Mouse (Mus musculus) ES-E14 (cell line): ENCODE measurements around the gene Nav3. TPM values are rescaled to one million over a fixed set of nuclear protein-coding genes. Genes with fewer than 3 reads are reported as not detected.

Source experiments
- DNase-seq: peaks from one replicate; pipeline ENCODE4 v3.0.0-alpha.2; 2013; ENCODE audit warnings: low read depth, low spot score
- H3K27ac ChIP-seq: 2 replicates; pipeline ENCODE4 v1.5.1; 2012; ENCODE audit warnings: low read depth, mild to moderate bottlenecking, low read length, moderate library complexity, mixed read lengths; ENCODE audit not compliant: poor library complexity, insufficient read depth, severe bottlenecking
- H3K36me3 ChIP-seq: 2 replicates; pipeline ENCODE4 v1.6.1; 2012; ENCODE audit warnings: mild to moderate bottlenecking, low read length, moderate library complexity, mixed read lengths; ENCODE audit not compliant: control insufficient read depth, poor library complexity, insufficient read depth, severe bottlenecking
- H3K4me1 ChIP-seq, 2 experiments: fragments of 150-350 bp in 1 of 2; sonication (generic) in 1 of 2; 2 replicates each; pipeline ENCODE4 v1.6.1; 2012; ENCODE audit warnings: low read length in 2 of 2, mild to moderate bottlenecking in 1 of 2, mixed read lengths in 1 of 2; ENCODE audit not compliant: control insufficient read depth in 2 of 2, insufficient read depth in 2 of 2, poor library complexity in 1 of 2
- H3K4me3 ChIP-seq, 2 experiments: fragments of 150-350 bp in 1 of 2; sonication (generic) in 1 of 2; 2 replicates each; pipeline ENCODE4 v1.5.1; 2012; ENCODE audit warnings: low read length in 2 of 2, low read depth in 1 of 2, mild to moderate bottlenecking in 1 of 2, mixed read lengths in 1 of 2; ENCODE audit not compliant: insufficient read depth in 1 of 2, poor library complexity in 1 of 2, severe bottlenecking in 1 of 2
- H3K9ac ChIP-seq: 2 replicates; pipeline ENCODE4 v1.6.1; 2012; ENCODE audit warnings: low read depth, mild to moderate bottlenecking, low read length, mixed read lengths; ENCODE audit not compliant: poor library complexity, insufficient read depth, severe bottlenecking
- H3K9me3 ChIP-seq: fragments of 150-350 bp; sonication (generic); 2 replicates; pipeline ENCODE4 v1.6.1; 2012; ENCODE audit warnings: low read depth, mild to moderate bottlenecking, low read length; ENCODE audit not compliant: control insufficient read depth, insufficient read depth
- CHD2 ChIP-seq: IDR thresholded peaks from 2 replicates; pipeline ENCODE4 v1.6.1; 2014; ENCODE audit warnings: mild to moderate bottlenecking, low read depth, low read length, inconsistent platforms
- HCFC1 ChIP-seq: IDR thresholded peaks from 2 replicates; pipeline ENCODE4 v1.6.1; 2012; ENCODE audit warnings: low read length, inconsistent platforms, borderline replicate concordance; ENCODE audit not compliant: insufficient read depth
- MAFK ChIP-seq: IDR thresholded peaks from 2 replicates; pipeline ENCODE4 v1.6.1; 2014; ENCODE audit warnings: mild to moderate bottlenecking, low read depth, low read length, inconsistent platforms; ENCODE audit not compliant: insufficient read depth
- ZC3H11A ChIP-seq: IDR thresholded peaks from 2 replicates; pipeline ENCODE4 v1.6.1; 2012; ENCODE audit warnings: low read depth, mild to moderate bottlenecking, inconsistent platforms, low read length, borderline replicate concordance
- ZNF384 ChIP-seq: IDR thresholded peaks from 2 replicates; pipeline ENCODE4 v1.6.1; 2012; ENCODE audit warnings: low read depth, low read length, inconsistent platforms
- in situ Hi-C, 2 experiments: fragments of 600-800 bp; cut with MboI; formaldehyde crosslinking; loops; one replicate each; pipeline ENCODE4 v1.15.1; 2025; ENCODE audit warnings: low sequenced_read_pairs in 2 of 2, inconsistent platforms in 1 of 2; ENCODE audit not compliant: unreplicated experiment in 2 of 2
- total RNA-seq: library from RNA; depleted of rRNA; stranded (reverse); fragments of 300-350 nt; gene quantifications from 2 replicates; pipeline ENCODE4 v1.2.3, GENCODE M21; 2012

The Nav3 gene
- total RNA-seq, 1 experiment = 1.4 TPM

DNA sequence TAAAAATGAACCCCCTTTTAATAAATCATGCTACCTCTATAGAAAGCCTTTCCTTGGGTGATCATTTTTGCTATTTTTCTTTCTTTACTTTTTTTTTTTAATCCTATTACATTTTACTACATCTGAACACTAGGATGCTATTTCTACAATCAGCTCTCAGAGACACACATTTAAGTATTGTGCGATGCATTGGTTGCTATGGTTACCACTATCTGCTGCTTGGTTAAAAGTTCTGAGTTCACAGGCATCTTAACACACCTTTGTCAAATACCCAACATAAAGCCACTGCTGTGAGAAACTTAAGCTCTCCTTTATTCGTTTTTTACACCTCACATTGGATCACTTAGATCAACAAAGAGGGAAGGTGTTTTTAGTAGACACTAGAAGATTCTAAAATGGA lies 338.7 kb downstream of the Nav3 start:
- TF ChIP-seq ZC3H11A (no peak), CHD2 (no peak)
- no peak overlapping the region for H3K27ac ChIP-seq
- H3K4me1 ChIP-seq = no peaks in the 10 kb centered on the region
- no peak overlapping the region for H3K9ac ChIP-seq
- DNase-seq = no peak
- H3K9me3 ChIP-seq = no peaks in the 10 kb centered on the region
- no peak overlapping the region for H3K4me3 ChIP-seq
- in situ Hi-C loops = no loop called here
- H3K36me3 ChIP-seq = no peaks in the 10 kb centered on the region

DNA sequence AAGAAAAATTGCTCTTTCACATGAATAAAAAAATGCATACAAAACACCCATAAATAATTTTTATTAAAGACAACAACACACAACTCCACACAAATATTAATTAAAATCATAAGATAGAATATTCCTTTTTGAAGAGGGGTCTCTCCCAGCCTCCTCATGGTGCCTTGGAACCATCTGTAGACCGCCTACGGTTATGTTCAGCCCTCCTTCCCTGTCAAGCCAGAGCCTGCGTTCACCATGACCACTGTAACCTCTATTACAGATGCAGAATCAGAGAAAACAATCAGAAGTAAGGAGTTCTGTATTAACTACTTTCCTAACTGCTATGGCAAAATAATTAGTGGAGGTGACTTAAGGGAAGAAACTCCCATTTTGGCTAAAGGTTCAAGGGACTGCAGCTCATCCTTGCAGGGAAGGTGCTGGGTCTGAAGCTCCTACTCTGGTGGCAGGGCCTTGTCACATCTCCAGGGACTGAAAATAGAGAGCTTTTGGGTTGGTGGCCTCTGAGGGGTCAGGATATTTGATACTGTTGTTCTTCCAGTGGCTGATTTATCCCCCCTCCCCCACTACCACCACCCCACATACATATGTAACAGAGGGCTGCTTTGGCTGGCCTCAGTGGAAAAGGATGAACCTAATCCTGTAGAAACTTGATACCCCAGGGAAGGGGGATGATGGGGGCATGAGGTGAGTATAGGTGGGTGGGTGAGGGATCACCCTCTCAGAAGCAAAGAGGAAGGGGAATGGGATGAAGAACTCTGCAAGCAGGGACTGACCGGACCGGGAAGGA lies 343.1 kb downstream of the Nav3 start:
- in situ Hi-C loops = no loop called here
- TF ChIP-seq ZC3H11A (no peak), HCFC1 (no peak), MAFK (no peak), ZNF384 (no peak)
- DNase-seq = no peak

DNA sequence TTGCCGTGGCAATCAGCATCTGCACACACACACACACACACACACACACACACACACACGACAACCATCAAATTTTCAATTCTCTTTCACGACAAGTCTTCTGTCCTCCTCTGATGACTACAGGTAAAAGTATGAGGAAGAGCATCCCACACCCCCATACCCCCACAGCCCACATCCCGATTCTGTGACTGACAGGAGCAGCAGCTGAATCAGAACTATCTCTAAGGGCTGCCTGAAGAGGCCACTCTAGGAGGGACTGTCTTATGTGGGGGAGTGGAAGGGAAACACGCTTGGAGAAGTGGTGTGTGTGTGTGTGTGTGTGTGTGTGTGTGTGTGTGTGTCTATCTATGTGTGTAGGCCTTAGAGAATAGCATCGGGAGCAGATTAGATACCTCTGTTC lies 352.7 kb downstream of the Nav3 start:
- H3K4me3 ChIP-seq = no peak overlapping the region
- in situ Hi-C loops = no loop called here
- H3K9ac ChIP-seq = no peak overlapping the region
- H3K9me3 ChIP-seq = no peaks in the 10 kb centered on the region
- H3K4me1 ChIP-seq = no peaks in the 10 kb centered on the region
- no peaks in the 10 kb centered on the region for H3K36me3 ChIP-seq
- TF ChIP-seq CHD2 (no peak), ZNF384 (no peak), ZC3H11A (no peak), HCFC1 (no peak), MAFK (no peak)
- H3K27ac ChIP-seq = no peak overlapping the region
- no peak for DNase-seq

More for the DNA sequence above, 343.1 kb downstream of the Nav3 start:
- H3K4me3 ChIP-seq = no peak overlapping the region
- no peak overlapping the region for H3K27ac ChIP-seq
- H3K4me1 ChIP-seq = no peaks in the 10 kb centered on the region
- H3K9me3 ChIP-seq = no peaks in the 10 kb centered on the region
- no peak overlapping the region for H3K9ac ChIP-seq
- H3K36me3 ChIP-seq = no peaks in the 10 kb centered on the region

DNA sequence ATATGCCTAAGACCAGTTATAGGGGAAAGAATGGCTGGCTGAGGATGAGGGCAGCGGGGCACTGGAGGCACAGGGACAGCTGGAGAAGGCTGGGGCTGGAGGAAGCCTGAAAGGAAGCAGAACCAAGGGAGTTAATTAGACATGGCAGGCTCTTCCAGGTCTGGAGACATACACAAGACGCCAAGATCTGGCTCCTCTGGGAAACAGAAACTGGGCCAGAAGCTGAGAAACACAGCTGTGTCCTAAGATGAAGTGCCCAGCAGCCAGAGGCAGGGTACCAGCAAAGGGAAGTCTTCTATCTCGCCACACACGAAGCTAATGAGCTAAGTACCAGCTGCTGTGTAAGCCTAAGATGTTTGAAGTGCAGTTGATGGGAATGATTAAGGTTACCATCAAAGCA lies 353.8 kb downstream of the Nav3 start:
- no peaks in the 10 kb centered on the region for H3K9me3 ChIP-seq
- no peak overlapping the region for H3K27ac ChIP-seq
- in situ Hi-C loops = no loop called here
- no peak overlapping the region for H3K9ac ChIP-seq
- H3K36me3 ChIP-seq = no peaks in the 10 kb centered on the region
- H3K4me3 ChIP-seq = no peak overlapping the region
- no peaks in the 10 kb centered on the region for H3K4me1 ChIP-seq
- no peak for DNase-seq
- TF ChIP-seq ZNF384 (no peak), ZC3H11A (no peak)

DNA sequence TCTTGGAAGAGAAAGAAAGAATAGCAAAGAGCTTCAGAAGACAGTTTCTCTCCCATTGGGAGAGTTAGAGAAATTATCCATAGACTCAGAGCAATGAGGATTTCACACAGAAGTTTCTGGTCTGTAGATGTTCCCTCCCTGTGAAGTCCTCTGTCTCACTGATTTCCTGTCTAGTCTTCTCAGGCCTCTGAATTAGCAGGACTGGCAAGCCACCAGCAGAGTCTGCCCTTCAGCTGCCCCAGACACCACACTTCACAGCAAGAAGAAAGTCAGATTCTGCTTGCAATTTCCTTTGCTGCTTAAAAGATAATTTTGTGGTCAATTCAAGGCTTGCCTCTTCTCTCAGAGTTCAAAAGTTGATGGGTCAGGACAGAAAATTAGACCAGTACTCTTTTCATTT lies 361.6 kb downstream of the Nav3 start:
- DNase-seq = no peak
- no peaks in the 10 kb centered on the region for H3K9me3 ChIP-seq
- H3K4me1 ChIP-seq = no peaks in the 10 kb centered on the region

More for the DNA sequence above, 361.6 kb downstream of the Nav3 start:
- TF ChIP-seq ZC3H11A (no peak), CHD2 (no peak), ZNF384 (no peak), MAFK (no peak), HCFC1 (no peak)
- Histone ChIP-seq H3K4me3 (no peak overlapping the region), H3K27ac (no peak overlapping the region), H3K9ac (no peak overlapping the region), H3K36me3 (no peaks in the 10 kb centered on the region)
- in situ Hi-C loops = loop anchor here in 1 of 2 experiments (25.0 kb wide), 1 partner anchor 182 kb away; no protein-coding TSS in a partner anchor
